Mouse (Mus musculus) cerebellum, adult 8-10 months (tissue): ENCODE results near the gene Rpap1.

ENCODE experiments used
- DNase-seq: peaks from one replicate; pipeline ENCODE4 v3.0.0; 2022

Rpap1 gene

DNA sequence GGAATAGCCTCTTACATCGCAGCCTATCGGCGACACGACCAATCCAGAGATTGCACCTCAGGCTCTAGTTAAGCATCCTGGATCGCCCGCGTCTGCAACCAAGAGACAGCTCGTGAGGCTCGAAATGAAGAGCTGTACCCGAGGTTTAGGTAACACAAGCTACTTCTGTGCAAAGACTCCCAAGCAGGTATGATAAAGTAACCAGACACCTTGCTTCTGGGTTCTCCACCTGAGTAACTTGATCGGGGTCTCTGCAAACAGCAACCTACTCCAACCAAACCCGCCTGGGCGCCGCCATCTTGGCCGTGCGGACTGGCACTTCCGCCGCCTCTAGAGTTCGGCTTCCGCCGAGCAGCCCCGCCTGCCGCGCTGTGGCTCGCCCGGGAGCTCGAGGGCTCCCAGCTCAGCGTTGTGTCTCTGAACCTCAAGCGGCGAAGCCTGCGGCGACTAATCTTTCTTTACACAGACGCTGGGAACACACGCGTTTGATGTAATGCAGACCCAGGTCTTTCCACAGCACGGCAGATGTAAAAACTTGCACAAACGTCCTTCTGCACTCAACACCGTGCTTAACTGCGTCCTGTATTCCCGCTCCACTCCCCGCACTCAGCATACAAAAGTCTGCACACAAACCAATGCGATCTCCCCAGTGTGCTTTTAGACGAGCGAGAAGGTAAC lies at the start of gene Rpap1:
Gene Rpap1, minus strand, starts transcription at position 332 of the 678 bp plus-strand sequence.
- peak; percentile 81 for DNase-seq

DNA sequence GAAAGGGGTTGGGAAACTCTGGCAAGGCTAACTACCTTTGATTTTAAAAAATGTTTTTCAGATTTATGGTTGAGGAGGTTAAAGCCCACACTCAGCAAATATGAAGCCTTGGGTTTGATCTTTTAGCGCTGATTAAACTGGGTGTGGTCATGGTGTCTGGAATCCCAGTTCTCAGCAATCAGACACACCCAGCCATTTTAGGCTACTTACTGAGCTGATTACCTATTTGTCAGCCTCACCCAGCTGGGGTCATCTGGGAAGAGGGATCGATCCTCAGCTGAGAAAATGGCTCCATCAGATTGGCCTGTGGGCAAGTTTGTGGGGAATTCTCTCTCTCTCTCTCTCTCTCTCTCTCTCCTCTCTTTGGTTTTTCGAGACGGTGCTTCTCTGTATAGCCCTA lies 46.9 kb upstream of the Rpap1 start:
- no peak for DNase-seq

DNA sequence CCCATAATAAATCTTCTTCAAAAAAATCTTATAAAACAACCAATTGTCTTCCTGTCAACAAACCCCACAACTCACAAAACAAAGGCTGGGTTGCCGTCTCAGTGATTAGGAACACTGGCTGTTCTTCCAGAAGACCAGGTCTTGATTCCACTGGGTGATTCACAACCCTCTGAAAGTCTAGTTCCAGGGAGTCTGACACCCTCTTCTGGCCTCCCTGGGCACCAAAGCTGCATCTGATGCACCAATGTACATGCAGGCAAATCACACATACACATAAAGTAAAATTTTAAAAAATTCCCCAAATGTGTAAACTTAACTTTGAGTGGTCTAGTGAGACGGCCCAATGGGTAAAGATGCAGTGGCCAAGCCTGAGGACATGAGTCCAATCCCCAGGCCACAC lies 43.2 kb upstream of the Rpap1 start:
- DNase-seq = no peak

DNA sequence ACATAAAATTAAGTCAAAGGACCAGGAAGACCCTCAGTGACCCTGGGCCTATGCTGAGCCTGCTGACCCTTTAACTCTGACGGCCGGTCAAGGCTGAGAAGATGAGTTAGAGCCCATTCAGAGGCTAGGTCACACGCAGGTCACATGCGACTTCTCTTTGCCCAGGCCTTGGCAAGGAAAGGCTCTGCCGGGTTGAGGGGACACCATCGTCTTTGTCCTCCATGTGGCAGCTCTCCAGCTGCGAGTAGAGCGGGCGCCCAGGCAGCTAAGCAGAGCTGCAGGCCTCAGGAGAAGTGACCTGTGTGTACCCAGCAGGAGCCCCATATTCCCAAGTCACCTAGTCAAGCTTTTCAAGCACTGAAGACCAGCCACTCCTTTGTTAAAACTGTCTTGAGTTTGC lies 33.8 kb upstream of the Rpap1 start:
- DNase-seq = no peak

GRCm38 (mm10) chr2:119818668-119819272 lies 31.4 kb upstream of the Rpap1 start:
- no peak for DNase-seq

DNA sequence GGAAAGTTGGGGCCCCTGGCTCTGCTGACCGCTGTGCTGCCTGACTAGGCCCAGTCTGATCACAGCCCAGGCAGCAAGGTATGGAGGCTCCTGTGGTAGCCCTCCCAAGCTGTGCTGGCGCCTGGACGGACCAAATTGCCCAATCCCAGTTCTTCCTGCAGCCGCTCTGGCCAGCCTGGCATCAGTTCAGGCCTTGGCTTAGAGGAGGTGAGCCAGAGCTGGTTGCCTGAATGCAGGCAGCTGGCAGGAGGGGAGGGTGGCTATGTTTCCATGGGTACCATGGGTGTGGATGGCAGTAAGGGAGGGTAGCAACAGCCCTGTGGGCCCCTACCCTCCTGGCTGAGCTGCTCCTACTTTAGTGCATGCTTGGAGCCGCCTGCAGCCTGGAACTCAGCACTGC lies 29.7 kb upstream of the Rpap1 start:
- DNase-seq = peak; percentile 75

GRCm38 (mm10) chr2:119816611-119817010 lies 29.3 kb upstream of the Rpap1 start:
- no peak for DNase-seq

DNA sequence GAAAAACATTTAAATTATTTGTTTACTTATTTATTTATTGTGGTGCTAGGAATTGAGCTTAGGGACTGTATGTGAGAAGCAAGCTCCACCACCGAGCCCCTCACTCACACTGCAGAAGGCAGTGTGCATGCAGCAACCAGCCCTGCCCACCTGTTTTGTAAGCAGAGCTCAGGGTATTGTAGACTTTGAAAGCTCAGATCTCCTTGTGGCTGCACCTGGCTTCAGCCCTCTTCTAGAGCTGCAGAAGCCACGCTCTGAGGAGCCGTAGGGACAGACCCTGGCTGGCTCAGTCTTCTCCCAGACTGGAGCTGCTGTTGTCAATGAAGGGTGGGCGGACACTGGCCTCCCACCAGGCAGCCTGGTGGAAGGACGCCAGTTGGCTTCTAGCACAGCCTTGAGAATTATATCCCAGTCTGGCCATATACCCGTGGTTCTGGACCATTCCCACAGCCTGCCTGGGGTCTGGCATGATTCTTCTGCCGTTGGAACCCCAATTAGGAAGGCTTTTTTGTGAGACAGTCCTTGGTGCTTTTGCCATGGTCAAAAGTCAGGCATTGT lies 27.1 kb upstream of the Rpap1 start:
- DNase-seq = no peak

DNA sequence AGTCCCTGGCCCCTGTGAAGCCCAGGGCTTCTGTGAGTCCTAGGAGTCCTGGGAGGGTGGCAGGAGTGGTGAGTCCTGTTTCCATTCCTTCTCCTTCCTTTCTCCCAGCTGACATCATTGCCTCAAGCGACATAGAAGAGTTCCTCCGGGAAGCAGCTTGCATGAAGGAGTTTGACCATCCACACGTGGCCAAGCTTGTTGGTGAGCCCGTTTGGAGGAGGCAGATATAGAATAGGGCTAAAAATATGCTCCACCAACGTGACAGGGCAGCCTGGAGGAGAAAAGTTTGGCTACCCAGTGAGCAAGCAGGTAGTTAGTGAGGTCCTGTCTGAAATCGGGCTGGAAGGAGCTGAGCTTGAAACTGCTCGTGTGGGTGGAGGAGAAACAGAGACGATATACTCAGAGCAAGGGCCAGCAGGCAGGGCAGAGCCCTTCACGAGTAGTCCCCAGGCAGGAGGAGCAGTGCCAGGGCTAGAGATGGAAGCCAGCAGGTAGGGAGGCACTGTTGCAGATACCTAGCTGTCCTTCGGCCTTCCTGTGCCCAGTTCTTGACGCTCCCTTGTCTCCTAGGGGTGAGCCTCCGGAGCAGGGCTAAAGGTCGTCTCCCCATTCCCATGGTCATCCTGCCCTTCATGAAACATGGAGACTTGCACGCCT lies 24.3 kb upstream of the Rpap1 start:
- no peak for DNase-seq

GRCm38 (mm10) chr2:119810890-119811289 lies 23.6 kb upstream of the Rpap1 start:
- no peak for DNase-seq

- no peak for DNase-seq
These were observed 21.5 kb upstream of the Rpap1 start for GRCm38 (mm10) chr2:119808881-119809280.

GRCm38 (mm10) chr2:119808438-119808837 lies 21.1 kb upstream of the Rpap1 start:
- no peak for DNase-seq

GRCm38 (mm10) chr2:119805536-119805935 lies 18.2 kb upstream of the Rpap1 start:
- DNase-seq = no peak

- peak; percentile 56 for DNase-seq
These were observed 17.4 kb upstream of the Rpap1 start for GRCm38 (mm10) chr2:119804776-119805175.

- no peak for DNase-seq
These were observed 16.9 kb upstream of the Rpap1 start for GRCm38 (mm10) chr2:119804275-119804628.

GRCm38 (mm10) chr2:119803618-119804274 lies 16.4 kb upstream of the Rpap1 start:
- no peak for DNase-seq

DNA sequence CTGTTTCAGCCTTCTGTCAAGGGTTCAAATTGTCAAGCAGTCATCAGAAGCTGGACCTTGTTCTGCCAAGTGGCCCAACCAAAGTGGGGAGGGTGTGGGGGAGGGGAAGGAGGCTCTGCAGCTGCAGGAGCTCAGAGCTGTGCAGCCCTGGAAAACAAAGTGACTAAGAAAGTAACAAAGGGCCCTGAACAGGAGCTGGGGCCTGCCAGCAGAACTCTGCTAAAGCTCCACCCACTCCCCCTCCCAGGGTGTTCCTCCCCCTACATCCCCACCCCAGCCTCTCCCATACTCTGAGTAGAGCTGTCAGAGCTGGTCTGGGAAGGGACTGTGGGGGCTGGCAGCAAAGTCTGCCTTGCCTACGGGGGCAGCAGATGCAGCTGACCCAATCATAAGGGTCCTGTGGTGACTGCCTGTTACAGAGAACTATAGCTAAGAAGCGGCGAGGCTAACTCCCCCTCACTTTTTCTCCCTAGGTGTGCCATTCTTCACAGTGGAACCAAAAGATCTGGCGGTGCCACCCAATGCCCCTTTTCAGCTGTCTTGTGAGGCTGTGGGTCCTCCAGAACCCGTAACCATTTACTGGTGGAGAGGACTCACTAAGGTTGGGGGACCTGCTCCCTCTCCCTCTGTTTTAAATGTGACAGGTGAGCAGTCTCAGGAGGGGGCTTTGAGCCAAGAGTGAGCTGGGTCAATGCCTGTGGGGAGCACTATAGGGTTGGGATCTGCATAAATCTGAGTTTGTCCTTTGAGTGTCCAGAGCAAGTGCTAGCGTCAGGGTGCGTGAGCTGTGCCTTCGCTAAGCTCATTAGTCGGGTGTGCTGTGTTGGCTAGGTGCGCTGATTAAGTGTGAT lies 15.7 kb upstream of the Rpap1 start:
- no peak for DNase-seq

DNA sequence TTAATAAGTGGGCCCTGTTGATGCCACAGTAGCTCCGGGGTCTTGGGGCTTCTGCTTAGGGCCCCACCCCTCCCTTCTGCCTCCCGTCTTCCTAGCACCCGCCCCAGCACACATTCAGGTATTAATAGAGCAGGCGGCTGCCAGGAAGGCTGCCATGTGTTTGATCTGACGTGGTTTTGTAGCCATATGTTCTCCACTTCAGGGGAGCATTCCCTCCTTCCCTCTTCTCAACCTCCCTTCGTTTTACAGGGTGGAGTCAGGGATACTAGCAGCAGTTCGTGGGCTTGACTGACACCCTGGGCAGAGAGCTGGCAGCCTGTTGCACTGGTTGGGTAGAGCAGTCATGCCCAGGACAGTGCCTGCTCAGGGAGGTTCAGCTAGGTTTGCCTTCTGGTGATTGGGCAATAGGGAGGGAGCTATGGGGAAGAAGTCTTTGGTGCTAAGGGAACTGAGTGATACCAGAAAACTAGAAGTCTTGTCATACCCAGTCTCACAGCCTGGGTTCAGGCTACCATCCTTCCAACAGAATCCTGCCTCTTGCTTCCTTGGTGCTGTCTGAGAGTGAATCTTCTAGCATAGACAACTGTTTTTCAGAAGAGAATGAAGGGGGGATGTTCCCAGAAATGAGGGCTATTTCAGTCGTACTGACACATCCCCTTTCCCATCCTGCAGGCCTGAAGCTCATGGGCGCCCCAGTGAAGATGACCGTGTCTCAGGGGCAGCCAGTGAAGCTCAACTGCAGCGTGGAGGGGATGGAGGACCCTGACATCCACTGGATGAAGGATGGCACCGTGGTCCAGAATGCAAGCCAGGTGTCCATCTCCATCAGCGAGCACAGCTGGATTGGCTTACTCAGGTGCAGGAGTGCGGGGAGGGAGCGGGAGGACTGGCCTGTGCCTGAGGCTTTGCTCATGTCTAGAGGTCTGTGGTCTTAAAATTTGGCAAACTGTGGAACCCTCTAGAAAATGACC lies 13.8 kb upstream of the Rpap1 start:
- peak; percentile 80 for DNase-seq

DNA sequence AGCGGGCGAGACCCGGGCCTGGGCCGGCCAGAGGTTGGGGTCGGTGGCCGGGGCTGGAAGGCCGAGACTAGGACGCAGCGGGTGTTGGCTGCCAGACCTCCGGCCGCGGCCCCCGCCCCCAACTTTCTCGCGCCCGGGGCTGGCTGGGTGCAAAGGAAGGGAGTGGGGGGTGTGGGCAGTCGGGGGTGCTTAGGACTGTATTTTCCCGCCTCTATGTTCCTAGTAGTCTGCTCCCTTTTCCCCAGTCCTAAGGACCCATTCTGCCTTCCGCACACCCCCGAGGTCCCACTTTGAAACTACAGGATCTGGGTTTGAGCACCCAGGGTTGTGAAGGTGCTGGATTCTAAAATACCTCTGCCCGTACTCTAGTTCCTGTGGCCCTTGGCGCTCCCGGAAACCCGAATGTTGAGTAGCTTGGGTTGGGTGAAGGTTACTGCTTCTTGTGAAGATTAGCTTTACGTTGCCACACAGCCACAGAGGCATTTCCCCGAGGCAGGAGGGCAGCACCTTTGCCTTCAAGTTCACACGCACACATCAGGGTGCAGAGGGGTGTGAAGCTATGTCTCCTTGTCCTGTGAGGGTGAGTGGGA lies 12.7 kb upstream of the Rpap1 start:
- no peak for DNase-seq

DNA sequence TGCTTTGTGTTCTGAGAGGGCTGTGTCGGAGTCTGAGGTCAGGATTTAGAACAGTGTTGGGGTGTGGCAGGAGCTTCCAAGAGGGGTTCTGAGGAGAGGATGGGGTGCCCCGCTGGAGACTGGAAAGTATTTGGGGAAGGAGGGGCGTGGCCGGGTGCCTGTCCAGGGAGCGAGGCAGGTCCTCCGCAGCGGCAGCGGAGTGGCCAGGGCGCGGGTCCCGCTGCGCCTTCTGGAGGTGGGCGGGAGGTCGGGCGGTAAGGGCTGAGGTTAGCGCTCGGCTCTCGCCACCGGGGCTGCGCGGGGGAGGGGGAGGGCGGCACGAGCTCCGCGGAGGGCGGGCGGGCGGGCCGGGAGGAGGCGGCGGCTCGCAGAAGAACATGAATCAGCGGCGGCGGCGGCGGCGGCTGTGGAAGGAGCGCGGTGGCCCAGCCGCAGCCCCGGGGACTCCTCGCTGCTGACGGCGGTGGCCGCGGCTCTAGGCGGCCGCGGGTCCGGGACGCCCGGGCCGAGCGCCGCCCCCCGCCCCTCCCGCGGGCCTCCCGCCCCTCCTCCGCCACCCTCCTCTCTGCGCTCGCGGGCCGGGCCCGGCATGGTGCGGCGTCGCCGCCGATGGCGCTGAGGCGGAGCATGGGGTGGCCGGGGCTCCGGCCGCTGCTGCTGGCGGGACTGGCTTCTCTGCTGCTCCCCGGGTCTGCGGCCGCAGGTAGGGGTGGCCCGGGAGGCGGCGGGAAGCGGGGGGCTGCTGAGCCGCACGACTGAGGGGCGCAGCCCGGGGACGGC lies 12.0 kb upstream of the Rpap1 start:
- peak; percentile 66 for DNase-seq
